Mouse (Mus musculus) heart, adult 2 months (tissue): ENCODE results near the gene Ocrl. TPM values are rescaled to one million over a fixed set of nuclear protein-coding genes. Genes with fewer than 3 reads are reported as not detected.

Experiments
- DNase-seq, 2 experiments: peaks; one replicate each; pipeline ENCODE4 v3.0.0; 2021
- H3K27ac ChIP-seq: fragments of 200-600 bp; 2 replicates; pipeline ENCODE4 v1.8.1; 2022
- H3K27me3 ChIP-seq: fragments of 200-500 bp; 2 replicates; pipeline ENCODE4 v1.6.1; 2012; ENCODE audit warnings: mild to moderate bottlenecking, low read length, inconsistent platforms, mixed read lengths; ENCODE audit not compliant: control insufficient read depth, insufficient read depth
- H3K36me3 ChIP-seq: fragments of 200-500 bp; 2 replicates; pipeline ENCODE4 v1.6.1; 2012; ENCODE audit warnings: low read length, inconsistent platforms; ENCODE audit not compliant: control insufficient read depth, insufficient read depth
- H3K4me1 ChIP-seq: fragments of 200-500 bp; 2 replicates; pipeline ENCODE4 v1.6.1; 2011; ENCODE audit warnings: low read length; ENCODE audit not compliant: control insufficient read depth, insufficient read depth
- H3K4me3 ChIP-seq: fragments of 200-600 bp; 2 replicates; pipeline ENCODE4 v1.8.1; 2022
- H3K79me2 ChIP-seq: fragments of 200-500 bp; replicated peaks from 2 replicates; pipeline ENCODE4 v1.6.1; 2012; ENCODE audit warnings: mild to moderate bottlenecking, inconsistent platforms, low read length, moderate library complexity, mixed read lengths; ENCODE audit not compliant: control insufficient read depth, insufficient read depth
- H3K9ac ChIP-seq: fragments of 200-500 bp; 2 replicates; pipeline ENCODE4 v1.6.1; 2012; ENCODE audit warnings: low read depth, mild to moderate bottlenecking, control low read depth, inconsistent platforms, low read length, mixed read lengths
- CTCF ChIP-seq: fragments of 200-600 bp; IDR thresholded peaks from 2 replicates; pipeline ENCODE4 v1.8.1; 2022; ENCODE audit warnings: antibody characterized with exemption, mild to moderate bottlenecking, moderate library complexity
- EP300 ChIP-seq: fragments of 200-500 bp; IDR thresholded peaks from 2 replicates; pipeline ENCODE4 v1.6.1; 2011; ENCODE audit warnings: low read depth, low read length, control low read depth; ENCODE audit not compliant: insufficient read depth
- POLR2A ChIP-seq: fragments of 200-500 bp; IDR thresholded peaks from 2 replicates; pipeline ENCODE4 v1.6.1; 2011; ENCODE audit warnings: mild to moderate bottlenecking, low read depth, low read length, control low read depth; ENCODE audit not compliant: insufficient read depth
- WGBS: fragments of 180-500 bp; shearing (Covaris S2); methylation state at CpG from one replicate; pipeline ENCODE4 v1.1.7; 2018; 5-methylcytosine and 5-hydroxymethylcytosine counted together
- intact Hi-C: fragments of 180-260 bp; cut with DNase I; formaldehyde crosslinking; loops from one replicate; pipeline ENCODE4 v1.15.1; 2025
- polyA plus RNA-seq: library from polyadenylated mRNA; depleted of rRNA; stranded (reverse); fragments of >200 nt; gene quantifications from 2 replicates; pipeline ENCODE4 v1.2.3, GENCODE M21; 2012
- total RNA-seq, 2 experiments: library from RNA; stranded (reverse); gene quantifications; 2 replicates each; pipeline ENCODE4 v1.2.3; 2021

Gene Ocrl
- total and polyA plus RNA-seq, 3 experiments, result 8.4 to 11.7 (median 9.8) TPM

- Histone ChIP-seq H3K4me3 (no peak overlapping the region), H3K27ac (no peak overlapping the region), H3K36me3 (no peaks in the 10 kb centered on the region), H3K4me1 (no peaks in the 10 kb centered on the region), H3K27me3 (no peaks in the 10 kb centered on the region), H3K79me2 (no peaks in the 10 kb centered on the region), H3K9ac (no peak overlapping the region)
- intact Hi-C loops, result no loop called here
- 65% methylated on average over 3 of the region's 3 CpGs for WGBS
- DNase-seq, result no peak
- TF ChIP-seq POLR2A, result no peak
- no peak for TF ChIP-seq EP300
- TF ChIP-seq CTCF, result no peak
Observed at GRCm38 (mm10) chrX:47930449-47930848, 18.3 kb downstream of the Ocrl start.

- 84% methylated on average over 11 of the region's 11 CpGs for WGBS
- Histone ChIP-seq H3K9ac (no peak overlapping the region), H3K79me2 (no peaks in the 10 kb centered on the region), H3K27me3 (no peaks in the 10 kb centered on the region), H3K36me3 (no peaks in the 10 kb centered on the region), H3K4me1 (no peaks in the 10 kb centered on the region), H3K27ac (no peak overlapping the region), H3K4me3 (no peak overlapping the region)
- intact Hi-C loops, result no loop called here
- TF ChIP-seq CTCF, result no peak
- no peak for TF ChIP-seq POLR2A
- no peak for TF ChIP-seq EP300
- no peak for DNase-seq
Observed at GRCm38 (mm10) chrX:47934352-47934751, 22.2 kb downstream of the Ocrl start.

- H3K36me3 ChIP-seq, result no peaks in the 10 kb centered on the region
- no peaks in the 10 kb centered on the region for H3K4me1 ChIP-seq
- intact Hi-C loops, result no loop called here
- H3K27me3 ChIP-seq, result no peaks in the 10 kb centered on the region
- H3K4me3 ChIP-seq, result no peak overlapping the region
- H3K27ac ChIP-seq, result no peak overlapping the region
- DNase-seq, result no peak
- no peak overlapping the region for H3K9ac ChIP-seq
- WGBS, result 73% methylated on average over 5 of the region's 5 CpGs
- TF ChIP-seq EP300 (no peak), POLR2A (no peak), CTCF (no peak)
- no peaks in the 10 kb centered on the region for H3K79me2 ChIP-seq
Observed at GRCm38 (mm10) chrX:47936885-47937284, 24.7 kb downstream of the Ocrl start.

- Histone ChIP-seq H3K27ac (no peak overlapping the region), H3K4me3 (no peak overlapping the region), H3K9ac (no peak overlapping the region), H3K4me1 (no peaks in the 10 kb centered on the region), H3K79me2 (no peaks in the 10 kb centered on the region), H3K36me3 (no peaks in the 10 kb centered on the region), H3K27me3 (no peaks in the 10 kb centered on the region)
- no peak for TF ChIP-seq EP300
- no peak for TF ChIP-seq POLR2A
- no peak for TF ChIP-seq CTCF
- DNase-seq, result no peak
- 29% methylated on average over 2 of the region's 2 CpGs for WGBS
- intact Hi-C loops, result no loop called here
Observed at GRCm38 (mm10) chrX:47937740-47938139, 25.6 kb downstream of the Ocrl start.

GRCm38 (mm10) chrX:47949729-47950128 is 37.5 kb downstream of the Ocrl start:
- 55% methylated on average over 3 of the region's 3 CpGs for WGBS
- H3K36me3 ChIP-seq, result no peaks in the 10 kb centered on the region
- intact Hi-C loops, result no loop called here
- H3K4me3 ChIP-seq, result no peak overlapping the region
- H3K4me1 ChIP-seq, result no peaks in the 10 kb centered on the region
- no peak overlapping the region for H3K9ac ChIP-seq
- no peak for DNase-seq
- H3K27ac ChIP-seq, result no peak overlapping the region
- TF ChIP-seq POLR2A (no peak), CTCF (no peak), EP300 (no peak)
- no peaks in the 10 kb centered on the region for H3K79me2 ChIP-seq
- no peaks in the 10 kb centered on the region for H3K27me3 ChIP-seq

GRCm38 (mm10) chrX:47962579-47962978 is 50.4 kb downstream of the Ocrl start:
- no peak for DNase-seq
- H3K4me1 ChIP-seq, result no peaks in the 10 kb centered on the region
- H3K36me3 ChIP-seq, result no peaks in the 10 kb centered on the region
- intact Hi-C loops, result no loop called here
- H3K27me3 ChIP-seq, result no peaks in the 10 kb centered on the region
- no peak for TF ChIP-seq CTCF
- no peak for TF ChIP-seq POLR2A
- TF ChIP-seq EP300, result no peak
- no peak overlapping the region for H3K9ac ChIP-seq
- 90% methylated on average over 3 of the region's 3 CpGs for WGBS
- no peak overlapping the region for H3K4me3 ChIP-seq
- no peak overlapping the region for H3K27ac ChIP-seq
- H3K79me2 ChIP-seq, result no peaks in the 10 kb centered on the region
